Mouse (Mus musculus) megakaryocyte-erythroid progenitor cell, adult 5-6 weeks (primary cell): Measurements from ENCODE around the gene Obsl1. TPM values are rescaled to one million over a fixed set of nuclear protein-coding genes. Genes with fewer than 3 reads are reported as not detected.

ENCODE experiments used
- ATAC-seq: replicated peaks from 2 replicates; pipeline ENCODE4 v1.8.0; 2016; ENCODE audit warnings: mild to moderate bottlenecking, inconsistent platforms; ENCODE audit not compliant: severe bottlenecking, poor library complexity, low FRiP score, low TSS enrichment
- total RNA-seq, 2 experiments: library from RNA; stranded (forward) in 1 of 2; stranded (reverse) in 1 of 2; fragments of 200-1000, 215-1000 nt in 1 of 2; fragments of >200 nt in 1 of 2; fragmentation: Nextera tagmentation in 1 of 2; gene quantifications; 2 replicates each; pipeline ENCODE4 v1.2.3; 2014 to 2017

Obsl1 gene
- total RNA-seq, 2 experiments from 2014 or later, result 0.47 to 0.68 TPM

DNA sequence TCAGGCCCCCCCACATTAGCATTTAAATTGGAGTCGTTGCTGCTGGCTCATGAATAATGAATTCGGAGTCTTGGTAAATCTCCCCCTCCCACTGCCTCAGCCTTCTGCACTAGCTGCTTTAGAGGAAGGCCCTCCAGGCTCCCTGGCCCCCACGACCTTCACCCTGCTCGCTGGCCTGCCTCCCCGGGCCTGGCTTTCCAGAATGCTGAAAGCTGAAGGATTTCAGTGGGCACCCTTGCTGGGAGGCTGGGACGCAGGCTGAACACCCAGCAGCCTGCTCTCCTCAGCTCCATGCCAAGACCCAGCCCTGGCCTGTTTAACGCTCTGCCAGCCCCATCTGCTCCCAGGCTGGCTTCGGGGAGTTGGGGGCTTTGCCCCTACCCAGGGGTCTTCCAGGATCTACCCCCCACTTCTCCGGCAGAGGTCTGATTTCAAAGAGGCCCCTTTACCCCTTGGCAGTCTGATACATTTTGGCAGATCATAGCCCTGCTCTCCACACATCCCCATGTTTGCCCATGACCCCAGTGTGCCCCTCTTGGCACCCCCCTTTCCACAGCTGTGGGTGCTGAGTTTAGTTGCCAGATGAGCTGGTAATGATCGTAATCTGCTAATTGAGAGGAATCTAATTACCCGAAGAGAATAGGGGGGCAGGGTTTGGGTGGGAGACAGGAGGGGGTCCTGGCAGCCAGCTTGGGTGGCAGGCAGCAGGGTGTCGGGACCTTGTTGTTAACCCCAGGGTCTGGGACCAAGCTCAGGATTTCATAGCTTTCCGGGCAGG lies 62.8 kb downstream of the Obsl1 start:
- ATAC-seq, result no peak

DNA sequence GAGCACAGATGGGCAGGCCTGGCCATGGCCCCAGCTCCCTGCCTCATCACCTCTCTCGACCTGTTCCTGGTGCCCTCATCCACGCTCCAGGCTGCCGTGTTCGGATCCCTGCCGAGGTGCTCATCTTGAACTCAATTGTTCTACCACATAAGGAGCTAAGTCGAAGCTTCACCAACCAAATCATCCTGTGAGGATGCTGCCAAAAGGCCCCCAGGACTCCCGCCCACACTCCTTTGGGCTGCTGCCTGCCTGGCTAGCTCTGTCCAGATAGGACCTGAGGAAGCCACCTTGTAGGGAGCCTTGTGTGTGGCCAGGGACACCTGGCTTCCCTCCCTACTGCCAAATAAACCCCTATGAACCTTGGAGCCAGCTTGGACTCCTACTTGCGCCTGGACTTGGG lies 63.4 kb downstream of the Obsl1 start:
- no peak for ATAC-seq

DNA sequence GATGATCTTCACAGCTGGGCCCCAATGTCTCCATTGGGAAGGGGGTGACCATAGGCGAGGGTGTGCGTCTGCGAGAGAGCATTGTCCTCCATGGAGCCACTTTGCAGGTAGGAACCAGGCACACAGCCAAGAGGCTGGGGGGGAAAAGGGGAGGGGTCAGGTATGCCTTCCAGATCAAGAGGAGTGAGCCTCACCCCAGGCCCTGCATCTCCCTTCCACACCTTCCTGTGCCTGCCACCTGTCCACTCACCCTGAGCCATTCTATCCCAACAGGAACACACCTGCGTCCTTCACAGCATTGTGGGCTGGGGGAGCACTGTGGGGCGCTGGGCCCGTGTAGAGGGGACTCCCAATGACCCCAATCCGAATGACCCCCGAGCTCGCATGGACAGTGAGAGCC lies 64.1 kb downstream of the Obsl1 start:
- no peak for ATAC-seq

DNA sequence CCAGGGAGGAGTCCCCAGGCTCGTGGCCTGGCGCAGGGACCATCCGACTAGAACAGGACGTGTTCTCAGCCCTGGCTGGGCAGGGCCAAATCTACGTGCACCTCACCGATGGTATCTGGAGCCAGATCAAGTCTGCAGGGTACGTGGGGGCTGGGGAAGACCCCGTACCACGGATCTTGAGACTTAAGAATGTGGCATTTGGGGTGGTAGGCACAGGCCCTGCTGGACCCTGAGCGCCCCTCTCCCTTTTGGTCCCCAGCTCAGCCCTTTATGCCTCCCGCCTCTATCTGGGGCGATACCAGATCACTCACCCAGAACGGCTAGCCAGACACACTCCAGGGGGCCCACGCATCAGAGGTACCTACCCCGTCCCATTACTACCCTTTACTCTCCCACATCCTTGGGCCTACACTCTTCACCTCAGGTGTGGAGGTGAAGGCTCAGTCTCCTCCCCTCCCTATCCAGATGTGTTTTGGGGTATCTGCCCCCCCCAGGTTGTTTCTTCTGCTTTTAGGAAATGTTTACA lies 64.7 kb downstream of the Obsl1 start:
- ATAC-seq, result no peak

DNA sequence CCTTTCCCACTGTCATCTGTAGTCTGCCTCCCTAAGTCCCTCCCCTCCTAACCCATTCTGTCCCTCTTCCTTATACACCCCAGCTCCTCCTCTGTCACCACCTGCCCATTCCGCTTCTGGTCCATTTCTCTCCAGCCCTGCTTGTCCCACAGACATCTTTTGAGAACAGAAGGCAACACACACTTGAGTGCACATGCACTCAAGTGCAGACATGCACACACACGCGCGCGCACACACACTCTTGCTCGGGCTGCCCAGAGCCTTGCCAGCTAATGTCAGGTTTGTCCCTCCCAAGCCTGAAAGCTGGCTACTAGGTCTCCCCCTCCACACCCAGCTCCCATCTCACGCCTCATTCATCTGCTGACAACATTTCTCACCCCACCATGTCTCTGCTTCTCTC lies 65.6 kb downstream of the Obsl1 start:
- no peak for ATAC-seq

DNA sequence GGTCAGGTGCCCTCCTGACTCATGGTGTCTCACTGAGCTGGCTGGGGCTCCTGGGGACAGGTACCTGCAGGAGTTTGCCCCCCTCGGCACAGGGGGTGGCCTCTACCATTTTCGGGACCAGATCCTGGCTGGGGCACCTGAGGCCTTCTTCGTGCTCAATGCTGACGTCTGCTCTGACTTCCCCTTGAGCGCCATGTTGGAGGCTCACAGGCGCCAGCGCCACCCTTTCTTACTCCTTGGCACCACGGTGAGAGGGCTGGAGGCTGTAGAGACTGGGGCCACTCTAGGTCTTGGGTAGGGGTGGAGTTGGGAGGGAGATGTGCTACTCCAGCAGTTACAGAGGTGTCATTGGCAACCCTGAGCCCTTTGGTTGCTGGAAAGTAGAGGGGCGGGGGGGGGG lies 67.5 kb downstream of the Obsl1 start:
- ATAC-seq, result no peak

DNA sequence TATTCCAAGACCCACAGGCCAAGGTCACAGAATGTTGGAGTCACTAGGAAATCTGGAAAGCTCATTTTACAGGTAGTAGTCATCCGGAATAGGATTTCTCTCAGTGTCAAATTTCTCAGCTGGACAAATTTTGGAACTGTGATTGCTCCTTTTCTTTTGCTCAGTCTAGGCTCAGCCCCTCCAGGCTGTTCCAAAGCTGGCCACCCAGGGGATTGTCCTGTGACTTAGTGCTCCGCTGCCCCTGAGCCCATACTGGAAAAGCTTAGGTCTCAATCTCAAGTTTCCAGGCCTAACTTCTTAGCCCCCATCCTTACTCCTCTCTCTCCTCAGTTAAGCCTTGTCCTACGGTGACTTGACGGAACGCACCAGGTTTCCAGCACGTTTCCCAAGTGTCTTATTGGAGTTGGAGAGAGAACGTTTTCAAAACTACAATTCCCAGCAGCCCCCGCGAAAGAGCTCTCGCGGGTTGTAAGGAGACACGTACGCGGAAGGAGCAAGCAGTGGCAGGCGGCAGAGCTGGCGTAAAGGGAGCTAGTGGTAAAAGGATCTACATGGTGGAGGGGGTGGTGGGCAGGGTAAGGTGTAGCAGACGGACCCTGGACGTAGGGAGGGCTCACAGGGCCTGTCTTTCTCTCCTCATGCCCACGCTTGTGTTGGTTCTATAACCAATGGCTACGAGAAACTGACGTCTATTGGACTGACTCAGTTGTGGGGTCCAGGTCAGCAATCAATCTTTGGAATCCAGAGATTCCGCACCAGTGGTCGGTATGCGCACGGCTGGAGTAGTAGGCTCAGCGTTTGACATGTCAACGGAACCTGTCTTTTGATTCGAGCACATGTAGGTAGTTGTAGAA lies 70.5 kb downstream of the Obsl1 start, which contains the start of gene Gmppa:
Gene Gmppa (plus strand): TSS at position 456 of the 854 bp plus-strand sequence.
- peak; percentile 97 for ATAC-seq

Other genes starting within 250 kb of the Obsl1 start
- 0.31 TPM in 1 of 2 replicates, not detected in the other for gene Ptprn, start 241.9 kb downstream of the Obsl1 start, total RNA-seq (2014; fragmentation: Nextera tagmentation)
- 0.08 TPM in 1 of 2 replicates, not detected in the other for gene Ptprn, start 241.9 kb downstream of the Obsl1 start, total RNA-seq (2017)
- gene Resp18, start 228.0 kb downstream of the Obsl1 start, total RNA-seq (2014; fragmentation: Nextera tagmentation), result not detected in 2 replicates
- gene Resp18, start 228.0 kb downstream of the Obsl1 start, total RNA-seq (2017), result not detected in 2 replicates
- gene Dnpep, start 188.5 kb downstream of the Obsl1 start, total RNA-seq (2014; fragmentation: Nextera tagmentation), result 47.3 and 48.2 TPM in 2 replicates
- gene Dnpep, start 188.5 kb downstream of the Obsl1 start, total RNA-seq (2017), result 45.3 and 50.8 TPM in 2 replicates
- not detected in 2 replicates for gene Des, start 146.1 kb downstream of the Obsl1 start, total RNA-seq (2014; fragmentation: Nextera tagmentation)
- gene Des, start 146.1 kb downstream of the Obsl1 start, total RNA-seq (2017), result not detected in 2 replicates
- gene Speg, start 131.2 kb downstream of the Obsl1 start, total RNA-seq (2014; fragmentation: Nextera tagmentation), result not detected in 2 replicates
- 0.19 TPM in 1 of 2 replicates, not detected in the other for gene Speg, start 131.2 kb downstream of the Obsl1 start, total RNA-seq (2017)
- gene Gmppa, start 70.5 kb downstream of the Obsl1 start, total RNA-seq (2014; fragmentation: Nextera tagmentation), result 70.3 and 92.5 TPM in 2 replicates
- gene Gmppa, start 70.5 kb downstream of the Obsl1 start, total RNA-seq (2017), result 35.0 and 52.6 TPM in 2 replicates
- not detected in 2 replicates for gene Asic4, start 56.0 kb downstream of the Obsl1 start, total RNA-seq (2014; fragmentation: Nextera tagmentation)
- gene Asic4, start 56.0 kb downstream of the Obsl1 start, total RNA-seq (2017), result not detected in 2 replicates
- gene Chpf, start 27.1 kb downstream of the Obsl1 start, total RNA-seq (2014; fragmentation: Nextera tagmentation), result 3.1 and 4.0 TPM in 2 replicates
- 0.15 and 1.2 TPM in 2 replicates for gene Chpf, start 27.1 kb downstream of the Obsl1 start, total RNA-seq (2017)
- gene Tmem198, start 26.9 kb downstream of the Obsl1 start, total RNA-seq (2014; fragmentation: Nextera tagmentation), result 0.49 TPM in 1 of 2 replicates, not detected in the other
- not detected in 2 replicates for gene Tmem198, start 26.9 kb downstream of the Obsl1 start, total RNA-seq (2017)
- gene Inha, start 625 bp upstream of the Obsl1 start, total RNA-seq (2014; fragmentation: Nextera tagmentation), result 0.72 TPM in 1 of 2 replicates, not detected in the other
- not detected in 2 replicates for gene Inha, start 625 bp upstream of the Obsl1 start, total RNA-seq (2017)
- 12.1 and 17.6 TPM in 2 replicates for gene Stk11ip, start 15.1 kb upstream of the Obsl1 start, total RNA-seq (2014; fragmentation: Nextera tagmentation)
- gene Stk11ip, start 15.1 kb upstream of the Obsl1 start, total RNA-seq (2017), result 6.9 and 11.9 TPM in 2 replicates
- not detected in 2 replicates for gene Slc4a3, start 39.8 kb upstream of the Obsl1 start, total RNA-seq (2014; fragmentation: Nextera tagmentation)
- gene Slc4a3, start 39.8 kb upstream of the Obsl1 start, total RNA-seq (2017), result not detected in 2 replicates